Mouse (Mus musculus) c-Kit-negative CD71-positive TER-119-positive erythroid progenitor cells, embryonic 14.5 days (primary cell): ENCODE results near the gene Tmcc3.

Experiments
- DNase-seq: peaks from one replicate; pipeline ENCODE4 v3.0.0-alpha.2; 2013; ENCODE audit warnings: low read depth, low spot score

Tmcc3 gene

DNA sequence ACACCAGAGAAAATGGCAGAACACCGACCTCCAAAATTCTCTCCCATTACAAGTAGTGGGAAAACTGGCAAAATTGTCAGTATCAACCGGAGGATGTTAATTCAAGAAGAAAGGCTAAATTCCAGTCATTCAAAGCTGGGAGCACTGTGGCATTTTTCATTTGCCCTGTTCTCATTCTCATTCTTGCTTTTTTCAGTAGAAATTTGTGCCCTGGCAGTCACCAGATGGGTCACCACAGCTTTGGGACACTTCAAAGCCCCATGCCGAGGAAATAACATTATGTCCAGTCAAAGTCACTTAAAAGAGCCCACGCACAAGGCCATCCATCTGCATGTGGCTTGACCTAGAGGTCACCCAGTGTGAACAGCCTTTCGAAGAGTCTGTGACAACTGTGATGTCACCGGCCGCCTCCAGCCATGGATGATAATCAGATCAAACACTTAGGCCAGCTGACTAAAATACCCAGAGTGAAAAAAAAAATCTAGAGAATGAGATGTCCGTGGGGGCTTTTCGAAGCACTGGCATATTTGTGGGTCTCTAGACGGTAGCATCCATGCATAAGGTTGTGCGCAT, 319.9 kb downstream of the Tmcc3 start:
- DNase-seq, result no peak

DNA sequence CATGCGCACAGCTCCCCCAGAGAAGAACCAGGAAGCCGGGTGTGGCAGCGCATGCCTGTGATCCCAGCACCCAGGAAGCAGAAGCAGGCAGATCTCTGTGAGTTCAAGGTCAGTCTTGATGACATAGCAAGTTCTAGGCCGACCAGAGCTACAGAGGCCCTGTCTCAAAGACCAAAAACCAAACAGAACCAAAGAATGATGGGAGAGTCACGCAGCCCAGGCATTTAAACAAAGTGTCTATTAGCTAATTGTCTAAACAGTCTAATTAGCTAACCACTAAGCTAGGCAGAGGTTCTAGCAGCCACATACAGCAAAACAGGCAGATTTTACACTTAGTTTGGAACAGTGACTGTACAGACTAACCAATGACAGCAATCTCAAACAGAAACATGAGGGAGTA, 320.5 kb downstream of the Tmcc3 start:
- no peak for DNase-seq

DNA sequence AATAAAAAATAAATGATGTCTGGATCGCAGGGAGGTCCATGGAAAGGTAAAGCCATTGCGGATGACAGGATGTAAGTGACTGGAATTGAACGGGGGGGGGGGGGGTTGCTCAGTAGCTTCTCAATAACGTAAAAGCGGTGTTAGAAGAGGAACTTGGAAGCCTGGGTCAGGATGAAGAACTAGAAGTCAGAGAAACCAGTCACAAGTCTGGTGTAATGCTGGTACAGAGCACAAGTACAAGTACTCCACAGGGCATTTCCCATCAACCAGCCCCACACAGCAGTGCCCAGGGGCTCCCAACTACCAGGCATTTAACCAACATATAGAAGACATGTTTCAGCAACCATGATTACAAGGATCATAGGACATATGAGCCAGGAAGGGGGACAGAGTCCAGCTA, 326.9 kb downstream of the Tmcc3 start:
- DNase-seq, result no peak

DNA sequence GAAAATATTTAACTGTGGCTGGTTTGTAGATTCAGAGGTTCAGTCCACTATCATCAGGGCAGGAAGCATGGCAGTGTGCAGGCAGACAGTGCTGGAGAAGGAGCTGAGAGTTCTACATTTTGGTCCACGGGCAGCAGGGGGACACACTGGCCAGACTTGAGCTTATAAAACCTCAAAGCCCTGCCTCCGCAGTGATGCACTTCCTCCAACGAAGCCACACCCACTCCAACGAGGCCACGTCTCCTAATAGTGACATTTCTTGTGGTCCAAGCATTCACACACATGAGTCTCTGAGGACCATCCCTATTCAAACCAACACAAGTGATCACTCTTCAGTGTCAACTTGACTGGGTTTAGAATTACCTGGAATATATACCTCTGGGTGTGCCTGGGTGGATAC, 327.5 kb downstream of the Tmcc3 start:
- DNase-seq, result no peak

DNA sequence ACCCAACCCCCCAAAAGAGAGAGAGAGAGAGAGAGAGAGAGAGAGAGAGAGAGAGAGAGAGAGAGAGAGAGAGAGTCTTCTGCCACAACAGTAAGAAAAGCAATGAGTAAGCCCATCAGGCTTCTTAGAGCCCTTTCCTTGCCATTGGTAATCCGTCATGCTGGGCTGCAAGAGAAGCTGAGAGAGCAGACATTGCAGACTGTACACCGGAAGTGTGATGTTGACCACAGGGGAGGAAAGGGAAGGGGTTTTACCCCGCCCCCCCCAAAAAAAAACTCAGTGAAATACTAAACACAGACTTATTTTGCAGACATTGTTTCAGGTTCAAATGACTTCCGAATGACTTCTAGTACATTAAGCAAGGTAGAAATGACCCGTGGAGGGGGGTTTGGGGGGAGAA, 328.3 kb downstream of the Tmcc3 start:
- no peak for DNase-seq
